Mouse (Mus musculus) cortical plate, adult 2 months (tissue): ENCODE data around the gene Rbm17.

ENCODE experiments used
- CTCF ChIP-seq: fragments of 200-500 bp; IDR thresholded peaks from 2 replicates; pipeline ENCODE4 v1.5.1; 2011; ENCODE audit warnings: mild to moderate bottlenecking, control low read depth, low read length; ENCODE audit not compliant: insufficient read depth; ENCODE audit errors: extremely low read depth
- POLR2A ChIP-seq: fragments of 200-500 bp; IDR thresholded peaks from 2 replicates; pipeline ENCODE4 v1.6.1; 2011; ENCODE audit warnings: mild to moderate bottlenecking, low read length, control low read depth; ENCODE audit not compliant: insufficient read depth; ENCODE audit errors: extremely low read depth

- TF ChIP-seq CTCF (no peak), POLR2A (no peak)
Observed at GRCm38 (mm10) chr2:11555316-11555715, 48.6 kb downstream of the Rbm17 start.
